Mouse (Mus musculus): ENCODE measurements around the gene Cdc37l1.

Gene Cdc37l1

DNA sequence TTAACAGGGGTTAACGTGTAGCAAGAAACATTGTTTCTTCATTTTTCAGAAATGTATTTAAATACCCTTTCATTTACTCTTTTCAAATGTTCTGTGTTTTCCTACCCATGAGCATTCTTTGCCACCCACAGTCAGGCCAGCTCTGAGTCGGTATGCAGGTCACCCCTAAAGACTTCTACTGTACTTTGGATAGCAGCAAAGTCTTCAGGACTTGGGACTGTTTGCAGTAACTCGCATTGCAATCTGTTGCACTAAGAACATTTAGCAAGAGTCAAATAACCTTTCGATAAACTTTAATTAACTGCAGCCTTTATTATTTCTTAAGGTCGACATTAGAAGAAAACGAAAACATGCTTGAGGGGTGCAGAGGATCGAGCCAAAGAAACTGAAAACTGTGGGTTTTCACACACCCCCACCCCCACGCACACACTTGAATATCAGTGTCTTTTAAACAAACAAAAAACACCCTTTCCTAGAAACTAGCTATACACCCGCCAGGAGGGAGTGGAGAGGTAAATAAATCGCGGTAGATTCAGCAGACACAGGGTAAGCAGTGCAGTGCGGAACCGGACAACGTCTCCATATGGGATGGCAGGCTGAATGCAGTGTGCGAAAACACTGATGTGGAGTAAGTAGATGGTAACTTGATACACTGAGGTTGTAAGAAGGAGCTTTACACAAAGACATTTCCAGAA, 56.0 kb downstream of the Cdc37l1 start:
- no peak for DNase-seq (ENCODE audit: inconsistent ontology term)

DNA sequence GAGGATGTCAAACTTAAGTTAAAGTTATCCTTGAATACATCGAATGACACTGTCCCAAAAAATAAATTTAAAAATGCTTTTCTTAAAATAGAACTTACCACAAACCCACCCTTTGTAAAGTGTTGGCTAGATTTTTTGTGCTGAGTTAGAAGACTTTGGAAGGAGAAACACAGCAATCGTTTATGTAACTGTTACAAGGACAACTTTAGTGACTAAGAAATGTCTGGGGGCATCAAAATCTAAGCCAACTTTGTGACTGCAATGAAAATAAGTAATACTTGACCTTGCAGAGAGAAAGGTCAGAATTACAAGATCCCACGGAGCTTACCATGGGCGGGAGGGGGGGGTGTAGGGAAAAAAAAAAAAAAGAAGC, 56.8 kb downstream of the Cdc37l1 start:
- DNase-seq (ENCODE audit: inconsistent ontology term): no peak

DNA sequence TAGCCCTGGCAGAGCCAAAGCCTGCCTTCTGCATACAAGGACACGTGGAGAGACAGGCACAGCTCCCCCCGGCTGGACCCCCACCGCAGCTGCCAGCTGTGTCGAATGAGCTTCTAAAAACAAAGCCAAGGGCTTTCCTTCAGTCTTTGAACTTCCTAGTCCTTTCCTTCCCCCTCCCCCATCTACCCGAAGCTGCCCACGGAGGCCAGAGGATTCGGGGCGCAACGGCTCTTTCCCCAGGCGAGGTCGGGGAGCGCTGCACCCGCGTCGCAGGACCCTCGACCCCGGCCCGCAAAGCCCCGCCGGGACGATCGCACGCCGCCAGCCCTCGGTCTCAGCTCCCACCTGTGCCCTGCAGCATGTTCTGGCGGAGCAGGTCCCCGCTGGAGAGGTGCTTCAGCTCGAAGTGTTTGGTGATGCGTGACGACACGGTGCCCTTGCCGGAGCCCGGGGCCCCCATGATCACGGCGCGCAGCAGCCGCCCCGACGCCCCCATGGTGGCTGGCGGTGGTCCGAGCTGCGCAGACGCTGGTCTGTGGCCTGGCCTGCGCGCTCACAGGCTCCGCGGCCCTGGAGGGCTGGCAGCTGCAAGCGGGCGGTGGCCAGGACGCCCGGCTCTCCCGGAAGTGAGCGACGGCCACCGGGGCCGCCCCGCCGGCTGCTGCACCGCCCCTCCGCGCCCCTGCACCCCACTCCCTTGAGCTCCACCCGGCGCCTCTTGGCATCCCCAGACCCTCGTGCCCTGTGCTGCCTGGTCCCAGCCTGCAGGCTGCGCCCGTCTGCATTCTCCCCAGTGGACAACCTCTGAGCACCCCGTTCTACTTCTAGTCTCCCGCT, 57.4 kb downstream of the Cdc37l1 start, which contains the start of gene Ak3:
Gene Ak3 (minus strand): TSS at position 628 of the 837 bp plus-strand sequence.
- peak; percentile 82 for DNase-seq (ENCODE audit: inconsistent ontology term)

DNA sequence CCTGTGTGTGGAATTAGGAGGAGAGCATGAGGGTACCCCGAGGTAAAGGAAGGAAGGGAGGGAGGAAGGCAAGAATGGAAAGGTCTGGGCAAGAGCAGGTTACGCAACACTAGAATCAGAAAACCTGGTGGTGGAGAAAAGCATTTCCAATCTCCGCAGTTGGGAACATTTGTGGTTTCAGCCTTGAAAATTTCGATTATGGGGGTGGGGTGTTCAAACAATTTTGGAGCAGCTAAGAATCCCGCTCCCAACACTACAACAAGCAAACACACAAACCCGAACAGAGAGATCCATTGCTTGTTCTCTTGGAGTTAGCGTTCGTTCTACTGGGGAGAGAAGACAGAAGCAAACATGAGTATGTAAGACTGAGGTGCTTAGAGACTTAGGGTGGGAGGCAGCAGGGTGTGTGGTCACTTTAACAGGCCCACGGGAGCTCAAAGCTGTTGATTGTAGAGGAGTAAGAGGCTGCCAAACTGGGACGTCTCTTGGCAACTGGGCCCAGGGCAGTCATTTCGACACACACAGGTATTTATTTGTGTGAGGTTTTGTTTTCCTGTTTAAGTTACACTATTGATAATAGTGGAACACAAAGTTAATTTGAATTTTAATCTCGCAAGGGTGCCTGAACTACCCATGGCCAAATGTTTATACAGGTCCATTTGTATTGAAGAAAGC, 59.4 kb downstream of the Cdc37l1 start:
- DNase-seq (ENCODE audit: inconsistent ontology term): no peak

DNA sequence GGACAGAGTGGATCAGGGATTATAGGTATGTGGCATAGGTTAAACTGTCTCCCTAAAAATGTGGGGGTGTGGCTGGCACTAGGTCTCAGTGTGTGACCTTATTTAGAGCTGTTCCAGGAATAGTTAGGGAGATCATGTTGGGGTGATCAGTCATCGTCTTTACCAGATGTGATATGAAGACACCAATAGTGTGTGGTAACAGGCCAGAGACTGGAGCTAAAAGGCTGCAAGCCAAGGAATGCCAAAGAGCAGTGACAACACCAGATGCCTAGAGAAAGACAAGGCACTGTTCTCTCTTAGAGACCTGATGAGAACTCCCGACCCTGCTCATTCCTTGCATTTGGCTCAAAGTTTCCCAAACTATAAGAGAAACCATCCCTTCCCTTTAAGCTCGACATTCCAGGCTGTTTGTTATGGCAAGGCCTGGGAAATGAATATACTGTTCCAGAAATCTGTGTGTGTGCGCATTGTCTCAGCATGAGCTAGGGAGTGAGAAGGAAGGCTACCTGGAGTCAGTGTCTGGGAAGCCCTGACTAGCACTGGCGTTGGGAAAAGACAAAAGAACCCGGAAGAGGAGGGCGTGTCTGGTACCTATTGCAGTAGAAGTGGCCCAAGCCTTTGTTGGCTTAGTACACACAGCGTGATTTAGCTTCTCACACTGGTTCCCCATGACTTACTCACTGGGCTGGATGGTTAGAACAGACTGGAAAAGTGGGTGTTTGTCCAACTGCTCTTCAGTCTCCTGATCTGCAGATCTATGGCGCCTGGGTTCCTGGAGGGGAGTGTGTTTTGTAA, 60.2 kb downstream of the Cdc37l1 start:
- peak; percentile 29 for DNase-seq (ENCODE audit: inconsistent ontology term)

DNA sequence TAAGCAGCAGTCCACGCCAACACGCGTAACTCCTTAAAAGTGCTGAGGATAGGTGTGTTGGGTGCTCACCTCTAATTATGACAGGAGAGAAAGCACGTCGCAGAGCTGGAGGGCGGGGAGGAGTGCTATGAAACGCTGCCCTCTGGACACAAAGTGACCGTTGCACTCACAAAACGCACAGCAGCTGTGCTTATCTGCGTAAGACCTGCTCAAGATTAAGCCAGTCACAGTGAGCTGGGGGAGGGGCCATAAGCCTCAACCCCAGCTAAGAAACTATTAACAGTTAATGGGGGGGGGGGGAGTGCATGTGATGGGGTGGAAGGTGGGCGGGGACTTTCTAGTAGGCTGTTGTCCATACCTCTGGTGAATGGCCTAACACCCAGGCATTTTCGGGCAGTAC, 62.6 kb downstream of the Cdc37l1 start:
- DNase-seq (ENCODE audit: inconsistent ontology term): no peak

DNA sequence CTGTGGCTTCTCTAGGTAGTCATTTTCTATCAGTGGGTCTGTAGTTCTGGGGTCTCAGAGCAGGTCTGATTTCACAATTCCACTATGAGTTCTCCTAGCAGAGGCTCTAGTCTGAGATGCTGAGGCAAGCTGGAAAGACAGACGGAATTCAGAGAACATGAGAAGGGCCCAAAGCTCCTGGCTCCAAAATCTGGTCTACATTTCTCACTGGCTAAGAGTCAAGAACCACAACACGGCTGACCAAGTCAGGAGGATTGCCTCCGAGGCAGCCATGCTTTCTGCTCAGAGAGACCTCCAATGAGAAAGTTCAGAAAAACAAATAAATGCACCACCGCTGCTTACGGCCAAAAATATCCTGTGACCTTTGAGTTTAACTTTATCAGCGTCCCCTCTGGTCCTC, 64.4 kb downstream of the Cdc37l1 start:
- DNase-seq (ENCODE audit: inconsistent ontology term): no peak

DNA sequence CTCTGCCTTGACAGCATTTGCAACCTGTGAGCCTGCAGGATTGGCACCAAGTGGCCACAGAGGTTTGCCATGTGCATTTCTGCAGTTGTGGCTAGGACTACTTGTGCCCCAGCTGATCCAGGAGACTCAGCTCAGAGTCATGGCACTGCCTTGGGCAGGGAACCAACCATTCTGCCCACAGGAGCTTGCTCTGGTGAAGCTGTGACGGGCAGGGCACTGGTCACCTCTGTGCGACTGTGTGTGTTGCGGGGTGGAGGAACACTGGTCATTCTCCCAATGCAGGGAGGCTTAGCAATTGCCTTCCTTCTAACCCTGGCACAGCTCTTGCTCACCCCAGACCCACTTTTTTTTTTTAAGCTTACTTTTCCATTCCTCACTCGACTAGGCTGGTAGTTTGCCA, 65.3 kb downstream of the Cdc37l1 start:
- DNase-seq (ENCODE audit: inconsistent ontology term): no peak

DNA sequence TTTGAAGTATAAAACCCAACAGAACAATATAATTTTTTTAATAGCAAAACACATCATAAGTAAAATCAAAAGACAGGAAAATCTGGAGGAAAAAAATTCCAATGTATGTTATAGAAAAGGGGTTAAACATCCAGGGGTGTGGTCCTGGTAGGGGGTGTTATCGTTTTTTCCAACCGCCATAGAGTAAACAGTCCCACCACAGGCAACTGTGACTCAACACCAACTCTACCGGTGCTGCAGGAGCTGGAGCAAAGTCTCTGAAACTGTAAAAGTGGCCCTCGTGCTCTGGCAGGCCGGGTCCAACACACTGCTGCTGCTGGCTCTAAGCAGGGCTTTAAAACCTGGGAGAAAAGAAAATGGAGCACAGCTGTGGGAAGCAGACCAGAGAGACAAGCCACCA, 68.6 kb downstream of the Cdc37l1 start:
- no peak for DNase-seq (ENCODE audit: inconsistent ontology term)

DNA sequence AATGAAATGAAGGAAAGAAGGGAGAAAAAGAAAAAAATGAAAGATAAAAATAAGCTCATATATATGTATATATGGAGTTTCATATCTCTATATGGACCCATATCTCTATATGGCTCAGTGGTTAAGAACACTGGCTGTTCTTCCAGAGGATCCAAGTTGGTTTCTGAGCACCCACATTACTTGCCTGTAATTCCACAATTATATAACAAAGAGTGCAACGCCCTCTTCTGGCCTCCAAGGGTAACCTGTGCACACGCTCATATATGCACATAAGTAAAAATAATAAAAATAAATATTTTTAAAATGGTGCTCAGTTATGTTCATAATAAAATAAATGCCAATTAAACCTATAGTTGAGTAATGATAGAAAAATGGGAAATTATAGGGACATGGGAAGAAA, 69.5 kb downstream of the Cdc37l1 start:
- no peak for DNase-seq (ENCODE audit: inconsistent ontology term)

DNA sequence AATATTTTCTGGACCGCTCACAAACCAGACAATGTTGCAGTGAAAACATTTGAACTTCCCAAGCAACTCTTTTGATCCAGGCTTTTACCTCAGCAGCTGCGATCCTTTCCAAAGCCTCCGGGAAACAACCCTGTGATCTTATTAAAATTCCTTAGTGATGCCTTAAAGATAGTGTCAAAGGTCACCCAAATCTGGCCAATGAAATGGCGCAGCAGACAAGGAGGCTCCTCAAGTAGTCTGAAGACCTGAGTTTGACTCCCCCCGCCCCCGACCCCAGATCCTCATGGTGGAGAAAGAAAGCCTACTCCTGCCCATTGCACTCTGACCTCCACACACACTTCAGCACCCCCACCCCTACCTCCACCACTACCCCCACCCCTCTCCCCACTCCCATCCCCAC, 70.1 kb downstream of the Cdc37l1 start:
- DNase-seq (ENCODE audit: inconsistent ontology term): peak; percentile 31

DNA sequence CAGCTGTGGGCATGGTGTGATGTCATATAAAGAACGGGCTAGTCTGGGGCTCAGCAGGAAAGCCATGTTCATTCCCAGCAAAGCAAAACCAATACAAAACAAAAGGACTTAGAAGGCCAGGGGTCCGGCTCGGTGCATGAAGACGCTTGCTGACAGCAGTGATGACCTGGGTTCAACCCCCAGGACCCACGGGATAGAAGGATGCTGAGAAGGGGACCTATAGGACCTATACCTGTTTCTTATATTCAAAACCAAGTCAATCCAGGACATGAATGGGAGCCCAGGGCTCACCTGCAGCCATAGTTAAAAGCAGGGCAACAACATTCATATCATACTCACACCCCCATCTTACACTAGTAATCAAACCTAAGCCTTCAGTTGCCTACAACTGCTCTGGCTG, 72.9 kb downstream of the Cdc37l1 start:
- no peak for DNase-seq (ENCODE audit: inconsistent ontology term)

DNA sequence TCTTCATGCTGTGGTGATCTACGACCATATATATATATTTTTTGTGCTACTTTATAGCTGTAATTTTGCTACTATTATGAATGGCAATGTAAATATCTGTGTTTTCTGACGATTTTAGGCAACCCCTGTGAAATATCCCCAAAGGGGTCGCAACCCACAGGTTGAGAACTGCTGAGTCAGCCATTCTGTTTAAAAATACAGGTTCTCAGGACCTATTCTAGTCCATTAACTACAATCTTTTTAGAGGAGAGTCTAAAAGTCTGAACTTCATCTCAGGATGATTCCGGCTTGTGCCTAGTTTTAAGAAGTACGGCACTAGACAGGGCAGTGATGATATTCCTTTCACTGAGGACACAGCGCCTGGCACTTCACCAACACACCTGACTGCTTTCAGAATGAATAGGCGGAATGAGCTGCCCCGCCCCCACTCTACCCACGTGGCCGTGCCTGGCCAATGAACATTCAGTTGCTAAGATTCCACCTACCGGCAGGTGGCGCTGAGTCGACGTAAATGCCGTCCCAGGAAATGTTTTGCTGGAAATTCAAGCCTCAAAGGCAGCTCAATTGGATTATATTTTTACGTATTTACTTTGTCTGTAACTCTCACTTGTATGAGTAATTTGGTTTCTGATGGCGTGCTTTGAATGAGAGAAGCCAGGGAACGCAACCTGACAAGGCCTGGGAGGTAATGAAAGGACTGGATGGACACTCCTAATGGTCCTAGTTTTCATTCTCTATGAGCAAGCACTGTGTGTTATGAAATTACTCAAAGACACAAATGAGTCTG, 73.6 kb downstream of the Cdc37l1 start:
- DNase-seq (ENCODE audit: inconsistent ontology term): peak; percentile 83

DNA sequence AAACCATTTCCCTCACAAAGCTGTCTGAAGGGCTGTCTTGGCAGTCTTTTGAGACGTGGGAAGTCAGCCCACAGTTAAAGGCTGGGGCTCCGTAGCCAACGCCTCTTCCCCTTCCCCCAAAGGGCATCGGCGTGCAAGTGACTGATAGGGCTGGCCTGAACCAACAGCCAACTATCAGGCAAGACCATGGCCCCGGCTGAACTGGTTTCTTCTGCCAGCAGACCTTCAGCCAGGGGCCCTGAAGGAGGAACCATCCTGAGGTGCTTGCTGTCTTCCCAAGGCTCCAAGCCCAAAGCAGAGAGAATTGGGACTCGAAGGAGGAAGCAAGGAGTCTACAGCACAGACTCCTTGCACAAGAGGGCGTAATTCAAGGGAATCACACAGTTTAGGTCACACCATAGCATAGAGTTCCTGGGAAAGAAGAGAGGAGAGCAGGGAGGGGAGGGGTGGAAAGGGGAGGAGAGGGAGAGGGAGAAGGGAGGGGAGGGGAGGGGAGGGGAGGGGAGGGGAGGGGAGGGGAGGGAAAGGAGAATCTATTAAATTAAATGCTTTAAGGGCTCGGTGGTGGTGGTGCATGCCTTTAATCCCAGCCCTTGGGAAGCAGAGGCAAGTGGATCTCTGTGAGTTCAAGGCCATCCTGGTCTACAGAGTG, 74.4 kb downstream of the Cdc37l1 start:
- no peak for DNase-seq (ENCODE audit: inconsistent ontology term)

DNA sequence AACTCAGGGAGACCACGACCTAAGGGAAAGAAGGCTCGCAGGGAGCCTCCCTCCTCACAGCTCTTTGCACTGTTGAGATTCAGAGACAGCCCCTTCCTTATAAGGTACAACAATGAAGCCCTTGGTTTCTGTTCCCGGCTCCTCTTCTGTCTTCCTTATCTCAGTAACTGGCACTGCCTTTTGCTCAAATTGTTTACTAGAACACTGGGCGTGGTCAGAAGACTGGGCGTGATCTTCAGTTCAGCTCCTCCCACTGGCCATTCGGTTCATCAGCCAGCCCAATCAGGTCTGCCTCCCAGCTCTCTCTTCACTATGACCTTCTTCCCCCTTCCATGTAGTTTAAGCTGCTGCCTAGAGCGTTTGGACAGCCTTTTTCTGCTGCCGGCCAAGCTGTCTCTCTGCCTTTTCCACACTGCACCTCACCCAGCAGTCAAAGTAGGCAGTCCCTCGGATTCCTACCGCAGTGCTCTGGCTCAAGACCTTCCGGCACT, 76.9 kb downstream of the Cdc37l1 start:
- DNase-seq (ENCODE audit: inconsistent ontology term): peak; percentile 62

DNA sequence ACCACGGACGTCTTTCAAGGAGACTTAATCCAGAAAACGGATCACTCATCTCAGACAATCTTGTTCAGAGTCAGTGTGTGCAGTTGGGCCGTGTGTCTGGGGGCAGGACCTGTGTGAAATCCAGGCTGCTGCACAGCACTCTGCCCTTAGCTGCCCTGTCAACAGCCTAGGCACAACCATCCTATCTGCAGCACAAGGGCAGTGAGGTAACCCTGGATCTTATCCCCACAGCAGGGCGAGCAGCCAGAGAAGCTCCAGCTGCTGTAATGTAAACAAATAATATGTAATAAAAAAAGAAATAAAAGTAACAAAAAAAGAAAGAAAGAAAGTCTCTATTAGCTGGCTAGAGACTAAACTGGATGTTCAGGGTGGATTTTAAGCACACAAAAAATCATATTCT, 79.0 kb downstream of the Cdc37l1 start:
- DNase-seq (ENCODE audit: inconsistent ontology term): no peak

DNA sequence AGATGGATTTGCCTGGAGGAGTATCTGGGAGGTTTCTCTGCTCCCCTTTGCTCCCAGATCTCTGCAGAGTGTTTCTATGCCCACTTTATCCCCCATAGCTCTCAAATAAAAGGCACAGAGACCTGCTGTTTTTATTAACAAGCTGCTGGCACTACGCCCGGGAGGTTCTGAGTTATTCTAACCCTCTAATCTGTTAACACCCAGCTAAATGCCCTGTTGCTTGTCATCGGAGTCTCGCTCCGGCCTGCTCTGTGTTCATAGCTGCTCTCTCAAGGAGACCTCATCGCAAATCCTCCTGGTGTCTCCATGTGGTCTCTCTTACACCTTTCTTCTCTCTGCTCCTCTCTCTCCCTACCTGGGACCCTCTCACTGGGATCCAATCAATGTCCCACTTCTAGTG, 84.7 kb downstream of the Cdc37l1 start:
- DNase-seq (ENCODE audit: inconsistent ontology term): peak; percentile 35

Data from Muller cell, postnatal 12 days (primary cell).